23 mouse cellular contexts compared by ENCODE assay signal in the genomic region with DNA sequence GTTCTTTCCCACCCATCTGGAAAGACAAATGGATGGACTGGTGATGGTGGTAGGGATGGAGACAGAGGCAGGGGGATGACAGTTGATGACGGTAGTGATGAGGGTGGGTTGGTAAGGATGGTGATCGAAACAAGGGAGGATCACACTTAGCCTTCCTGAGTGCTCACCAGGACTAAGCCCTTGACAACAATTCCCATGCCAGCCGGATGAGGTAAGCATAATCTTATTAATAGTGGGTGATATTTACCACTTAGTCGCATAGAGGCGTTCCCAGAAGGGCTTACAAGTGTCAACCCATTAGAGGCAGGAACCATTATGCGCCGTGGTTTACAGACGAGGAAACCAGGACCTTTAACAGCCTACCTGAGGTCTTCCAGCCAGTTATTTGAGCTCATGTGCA. TPM values are rescaled to one million over a fixed set of nuclear protein-coding genes. Genes with fewer than 3 reads are reported as not detected.
"Had no signal": no experiment of that assay in that cellular context is flagged by ENCODE, and none has a peak within 500 bp of the region (broad histone marks: within the 10 kb centered on the region; RNA-seq: fewer than 3 reads in every experiment).

No protein-coding gene starts in this region.

- H3K9ac ChIP-seq: liver, embryonic 13.5 days; liver, embryonic 15.5 days; liver, postnatal 0 days; lung, embryonic 15.5 days; midbrain, embryonic 13.5 days; midbrain, embryonic 15.5 days; neural tube, embryonic 12.5 days; stomach, embryonic 15.5 days had no signal

- H3K4me2 ChIP-seq: liver, embryonic 13.5 days; liver, embryonic 15.5 days; midbrain, embryonic 13.5 days; midbrain, embryonic 15.5 days; neural tube, embryonic 12.5 days; stomach, embryonic 15.5 days had no signal

- H3K27me3 ChIP-seq: lung, embryonic 15.5 days; midbrain, embryonic 15.5 days; neural tube, embryonic 12.5 days; stomach, embryonic 15.5 days had no signal

- DNase-seq: liver, embryonic 13.5 days; liver, postnatal 0 days; lung, adult 2 months; lung, postnatal 14 days; lung, postnatal 36 days; right cerebral cortex, postnatal 14 days; thymus, adult 2 months; thymus, postnatal 25 days; thymus, postnatal 4 days had no signal

- ATAC-seq: liver, postnatal 0 days; lung, postnatal 0 days; midbrain, embryonic 13.5 days; midbrain, embryonic 15.5 days had no signal

- H3K9me3 ChIP-seq: liver, embryonic 13.5 days; liver, embryonic 15.5 days; lung, embryonic 15.5 days; midbrain, embryonic 15.5 days; stomach, embryonic 15.5 days had no signal

- H3K36me3 ChIP-seq: liver, embryonic 13.5 days; liver, embryonic 15.5 days; lung, embryonic 15.5 days; midbrain, embryonic 13.5 days; midbrain, embryonic 15.5 days; neural tube, embryonic 12.5 days; stomach, embryonic 15.5 days had no signal

- H3K4me3 ChIP-seq: liver, embryonic 13.5 days; liver, embryonic 15.5 days; lung, embryonic 15.5 days; megakaryocyte, embryonic 14.5 days; midbrain, embryonic 13.5 days; midbrain, embryonic 15.5 days; neural tube, embryonic 12.5 days; stomach, embryonic 15.5 days had no signal

- H3K27ac ChIP-seq: liver, embryonic 13.5 days; liver, embryonic 15.5 days; macrophage; midbrain, embryonic 13.5 days; midbrain, embryonic 15.5 days; neural tube, embryonic 12.5 days; stomach, embryonic 15.5 days; stomach, postnatal 0 days had no signal

RNA-seq across cellular contexts. Expression of a gene that starts 24.4 kb away (rescaled TPM):
- polyA plus RNA-seq: macrophage; midbrain, embryonic 13.5 days; midbrain, postnatal 0 days; neural tube, embryonic 14.5 days had no signal

RNA-seq across cellular contexts. Expression of a gene that starts 59.5 kb away (rescaled TPM):
- total RNA-seq: midbrain, postnatal 0 days; monocyte, adult 5-6 weeks; neutrophil, adult 5-6 weeks had no signal
- polyA plus RNA-seq: midbrain, embryonic 15.5 days; midbrain, postnatal 0 days; neural tube, embryonic 12.5 days; neural tube, embryonic 14.5 days had no signal
